In the genomic region with DNA sequence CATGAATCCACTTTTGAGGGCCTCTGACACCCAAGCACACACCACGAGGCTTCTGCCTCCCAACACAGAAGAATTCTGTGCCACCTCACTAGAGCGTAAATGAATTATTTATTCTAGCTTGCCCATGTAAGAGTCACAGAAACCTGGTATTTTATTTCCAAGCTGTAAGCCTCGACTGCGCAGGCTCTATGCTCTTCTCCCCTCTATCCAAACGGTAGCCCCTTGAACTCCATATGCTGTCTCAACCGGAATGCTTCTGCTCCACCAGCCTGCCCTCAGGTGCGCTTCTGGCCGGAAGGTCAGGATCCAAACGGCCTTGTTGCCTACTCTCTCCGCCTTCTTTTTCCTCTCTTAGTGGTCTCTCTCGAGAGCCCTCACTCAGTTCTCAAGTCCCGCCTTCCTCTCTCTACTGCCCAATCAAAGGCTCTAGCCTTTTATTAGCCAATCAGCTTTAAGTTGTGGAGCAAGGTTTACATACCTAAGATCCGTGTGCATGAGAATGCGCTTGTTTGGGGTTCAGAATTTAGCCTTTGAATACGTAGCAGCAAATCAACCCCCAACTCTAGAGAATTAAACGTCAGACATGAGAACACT, we compare ENCODE assay signal across 8 mouse cellular contexts. TPM values are rescaled to one million over a fixed set of nuclear protein-coding genes. Genes with fewer than 3 reads are reported as not detected.
DNase-seq lines count a peak whose midpoint lies in the region; ATAC-seq and TF ChIP-seq lines count a peak whose summit lies in the region.

No protein-coding gene starts in this region.

- peak; percentile 57 for DNase-seq in kidney, postnatal 10 days
- DNase-seq in telencephalon, adult 2 months (ENCODE audit: low read depth, low spot score), result peak; percentile 22
- DNase-seq in gastrocnemius, postnatal 25 days, result no peak
- no peak for DNase-seq in MN1 (ENCODE audit: low spot score)

- WGBS in heart, embryonic 15.5 days, result 39% methylated on average over 16 of the region's 16 CpGs

- TF ChIP-seq EP300 in ES-Bruce4 (IDR thresholded peaks at IDR 0.05; ENCODE audit: insufficient read depth, low read depth, low read length), result no peak

- no peaks in the 10 kb centered on the region for H3K27me3 ChIP-seq in ES-Bruce4 (ENCODE audit: control insufficient read depth, insufficient read depth, low read length, poor library complexity, severe bottlenecking)
- H3K27me3 ChIP-seq in heart, embryonic 15.5 days, result no peaks in the 10 kb centered on the region

- H3K9ac ChIP-seq in ES-Bruce4 (ENCODE audit: low read depth, poor library complexity, severe bottlenecking), result peak overlapping the region; percentile 12; the same call in 1 of the 2 replicates
- 0 out of 2 replicates have a peak overlapping the region, but pooled peaks have one; percentile 28 for H3K9ac ChIP-seq in heart, embryonic 15.5 days

- H3K27ac ChIP-seq in ES-Bruce4 (ENCODE audit: insufficient read depth, low read length), result no peak overlapping the region
- H3K27ac ChIP-seq in heart, embryonic 15.5 days, result no peak overlapping the region

- H3K4me1 ChIP-seq in ES-Bruce4 (ENCODE audit: control insufficient read depth, insufficient read depth, low read length), result no peaks in the 10 kb centered on the region
- H3K4me1 ChIP-seq in heart, embryonic 15.5 days (replicated peaks), result peaks cover 19% of the 10 kb centered on the region

- no peak for TF ChIP-seq POLR2A in ES-Bruce4 (IDR thresholded peaks at IDR 0.05; ENCODE audit: insufficient read depth, low read length)

- peak overlapping the region; percentile 62 for H3K4me3 ChIP-seq in ES-Bruce4 (ENCODE audit: low read depth, low read length)
- peak overlapping the region; percentile 43 for H3K4me3 ChIP-seq in heart, embryonic 15.5 days

- peak overlapping the region; percentile 60 for H3K4me2 ChIP-seq in heart, embryonic 15.5 days

- ATAC-seq in common myeloid progenitor, adult 5-6 weeks (replicated peaks; ENCODE audit: low read depth, poor library complexity, severe bottlenecking), result peak; percentile 96
- peak; percentile 51; the same call in 1 of the 2 replicates for ATAC-seq in heart, embryonic 15.5 days (replicated peaks; ENCODE audit: insufficient number of reproducible peaks, insufficient read depth, low FRiP score, low read depth)
- peak; percentile 86 for ATAC-seq in megakaryocyte, adult 5-6 weeks (ENCODE audit: poor library complexity, severe bottlenecking)

- TF ChIP-seq CTCF in ES-Bruce4 (IDR thresholded peaks at IDR 0.05; ENCODE audit: low read depth, low read length), result no peak

- H3K9me3 ChIP-seq in ES-Bruce4 (replicated peaks; ENCODE audit: control insufficient read depth, insufficient read depth, low read length, poor library complexity, severe bottlenecking), result no peaks in the 10 kb centered on the region
- H3K9me3 ChIP-seq in heart, embryonic 15.5 days (replicated peaks), result no peaks in the 10 kb centered on the region

- H3K36me3 ChIP-seq in ES-Bruce4 (ENCODE audit: control insufficient read depth, insufficient read depth, low read length, poor library complexity, severe bottlenecking), result no peaks in the 10 kb centered on the region
- H3K36me3 ChIP-seq in heart, embryonic 15.5 days, result peaks cover 8% of the 10 kb centered on the region; the same call in 1 of the 2 replicates

RNA-seq across cellular contexts. Expression of a gene that starts 36.5 kb away (rescaled TPM):
- polyA plus RNA-seq in ES-Bruce4 (2011; ENCODE audit: insufficient read depth, insufficient read length, low read depth, missing spikeins), result 73.2 and 74.1 TPM in 2 replicates
- 33.4 and 46.2 TPM in 2 replicates for total RNA-seq in common myeloid progenitor, adult 5-6 weeks (2017)
- polyA plus RNA-seq in heart, embryonic 15.5 days (2015; fragmentation: Nextera tagmentation; extraction: Ambion mirVana), result 13.9 and 14.1 TPM in 2 replicates
- 6.4 and 7.6 TPM in 2 replicates for total RNA-seq in megakaryocyte, adult 5-6 weeks (2015)
- total RNA-seq in megakaryocyte, adult 5-6 weeks (2017), result 13.3 and 14.4 TPM in 2 replicates
- 1 to 10 TPM; 7.3 to 7.8 TPM for total RNA-seq in gastrocnemius, postnatal 25 days (2021)

Comparison
In these comparisons a context has a peak if more than half of its experiments do, and no peak if none do; other contexts are left out.
1. DNase-seq: peak in kidney, postnatal 10 days (single experiment) and telencephalon, adult 2 months (single experiment); none in gastrocnemius, postnatal 25 days (single experiment) and MN1 (single experiment).
2. Peak in every context shown above with its lines, with median percentiles within 50 percentile points of each other: ATAC-seq.